Mouse (Mus musculus): Measurements from ENCODE around the gene Coro1a.
"Not testable (repeated sequence)": the region's sequence is repeated elsewhere in the genome, so short reads cannot be mapped to it uniquely, and the experiment has no call there.

Coro1a gene

GRCm38 (mm10) chr7:126707442-126708174 lies at the start of gene Coro1a:
TSS of gene Coro1a (minus strand) at chr7:126707787.
- DNase-seq (ENCODE audit: low spot score) = no peak

GRCm38 (mm10) chr7:126754866-126755265 lies 47.3 kb upstream of the Coro1a start:
- no peak for DNase-seq (ENCODE audit: low spot score)

GRCm38 (mm10) chr7:126749582-126750343 lies 42.2 kb upstream of the Coro1a start:
- no peak for DNase-seq (ENCODE audit: low spot score)

GRCm38 (mm10) chr7:126748824-126749223 lies 41.2 kb upstream of the Coro1a start:
- no peak for DNase-seq (ENCODE audit: low spot score)

GRCm38 (mm10) chr7:126746798-126747197 lies 39.2 kb upstream of the Coro1a start:
- no peak for DNase-seq (ENCODE audit: low spot score)

GRCm38 (mm10) chr7:126746066-126746465 lies 38.5 kb upstream of the Coro1a start:
- DNase-seq (ENCODE audit: low spot score) = no peak

GRCm38 (mm10) chr7:126741964-126742482 lies 34.4 kb upstream of the Coro1a start:
- DNase-seq (ENCODE audit: low spot score) = no peak

- DNase-seq (ENCODE audit: low spot score) = no peak
Observed at GRCm38 (mm10) chr7:126741452-126741851, 33.9 kb upstream of the Coro1a start.

GRCm38 (mm10) chr7:126740977-126741376 lies 33.4 kb upstream of the Coro1a start:
- no peak for DNase-seq (ENCODE audit: low spot score)

GRCm38 (mm10) chr7:126740132-126740735 lies 32.6 kb upstream of the Coro1a start:
- no peak for DNase-seq (ENCODE audit: low spot score)

- DNase-seq (ENCODE audit: low spot score) = no peak
Observed at GRCm38 (mm10) chr7:126739551-126739950, 32.0 kb upstream of the Coro1a start.

- DNase-seq (ENCODE audit: low spot score) = no peak
Observed at GRCm38 (mm10) chr7:126736122-126736521, 28.5 kb upstream of the Coro1a start.

- not testable (repeated sequence) for DNase-seq (ENCODE audit: low spot score)
Observed at GRCm38 (mm10) chr7:126730256-126730789, 22.7 kb upstream of the Coro1a start.

- no peak for DNase-seq (ENCODE audit: low spot score)
Observed at GRCm38 (mm10) chr7:126725667-126726066, 18.1 kb upstream of the Coro1a start.

- DNase-seq (ENCODE audit: low spot score) = no peak
Observed at GRCm38 (mm10) chr7:126725077-126725476, 17.5 kb upstream of the Coro1a start.

- DNase-seq (ENCODE audit: low spot score) = no peak
Observed at GRCm38 (mm10) chr7:126721635-126722034, 14.0 kb upstream of the Coro1a start.

GRCm38 (mm10) chr7:126718787-126719337 lies 11.3 kb upstream of the Coro1a start:
- DNase-seq (ENCODE audit: low spot score) = no peak

- no peak for DNase-seq (ENCODE audit: low spot score)
Observed at GRCm38 (mm10) chr7:126717566-126717965, 10.0 kb upstream of the Coro1a start.

GRCm38 (mm10) chr7:126715679-126716078 lies 8.1 kb upstream of the Coro1a start:
- DNase-seq (ENCODE audit: low spot score) = no peak

- no peak for DNase-seq (ENCODE audit: low spot score)
Observed at GRCm38 (mm10) chr7:126711910-126712309, 4.3 kb upstream of the Coro1a start.

GRCm38 (mm10) chr7:126710266-126710665 lies 2.7 kb upstream of the Coro1a start:
- no peak for DNase-seq (ENCODE audit: low spot score)

All from urinary bladder, postnatal 10 days (tissue).